Mouse (Mus musculus) MEL (cell line): ENCODE data around the gene Zkscan17.

Experiments used
- CHD2 ChIP-seq: IDR thresholded peaks from 2 replicates; pipeline ENCODE4 v1.6.1; 2011; ENCODE audit warnings: low read length, improper control_type of control experiment
- CTCF ChIP-seq, 3 experiments: IDR thresholded peaks in 2 of 3; conservative IDR thresholded peaks in 1 of 3; 2 replicates each; pipeline ENCODE4 v1.5.1; 2011 to 2012; ENCODE audit warnings: low read length in 3 of 3, low read depth in 2 of 3, mild to moderate bottlenecking in 2 of 3, improper control_type of control experiment in 1 of 3, inconsistent platforms in 1 of 3, mixed read lengths in 1 of 3, moderate library complexity in 1 of 3; ENCODE audit not compliant: control insufficient read depth in 1 of 3, insufficient read depth in 1 of 3, poor library complexity in 1 of 3, severe bottlenecking in 1 of 3
- ELF1 ChIP-seq: IDR thresholded peaks from 2 replicates; pipeline ENCODE4 v1.6.1; 2014; ENCODE audit warnings: low read depth, mild to moderate bottlenecking, inconsistent platforms, low read length, improper control_type of control experiment, moderate library complexity
- EP300 ChIP-seq, 2 experiments: IDR thresholded peaks; 2 replicates each; pipeline ENCODE4 v1.6.1; 2011; ENCODE audit warnings: improper control_type of control experiment in 2 of 2, low read length in 2 of 2, low read depth in 1 of 2, mild to moderate bottlenecking in 1 of 2
- GABPA ChIP-seq: IDR thresholded peaks from 2 replicates; pipeline ENCODE4 v1.6.1; 2012; ENCODE audit warnings: low read depth, mild to moderate bottlenecking, inconsistent platforms, low read length, improper control_type of control experiment, moderate library complexity
- JUND ChIP-seq: IDR thresholded peaks from 2 replicates; pipeline ENCODE4 v1.6.1; 2011; ENCODE audit warnings: low read depth, mild to moderate bottlenecking, improper control_type of control experiment, low read length
- MAX ChIP-seq: IDR thresholded peaks from 2 replicates; pipeline ENCODE4 v1.6.1; 2011; ENCODE audit warnings: low read length, improper control_type of control experiment
- MEF2A ChIP-seq: IDR thresholded peaks from 2 replicates; pipeline ENCODE4 v1.6.1; 2014; ENCODE audit warnings: low read depth, mild to moderate bottlenecking, inconsistent platforms, low read length, improper control_type of control experiment; ENCODE audit not compliant: poor library complexity, insufficient replicate concordance, severe bottlenecking; ENCODE audit errors: extremely low read depth
- NRF1 ChIP-seq: IDR thresholded peaks from 2 replicates; pipeline ENCODE4 v1.6.1; 2014; ENCODE audit warnings: low read depth, mild to moderate bottlenecking, inconsistent platforms, low read length, improper control_type of control experiment, moderate library complexity; ENCODE audit not compliant: poor library complexity, insufficient read depth, severe bottlenecking
- POLR2A ChIP-seq, 2 experiments: IDR thresholded peaks; 2 replicates each; pipeline ENCODE4 v1.6.1; 2011 to 2012; ENCODE audit warnings: low read length in 2 of 2, mild to moderate bottlenecking in 2 of 2, control low read depth in 1 of 2, improper control_type of control experiment in 1 of 2, low read depth in 1 of 2, moderate library complexity in 1 of 2; ENCODE audit not compliant: control insufficient read depth in 1 of 2, insufficient read depth in 1 of 2, poor library complexity in 1 of 2
- TBP ChIP-seq: IDR thresholded peaks from 2 replicates; pipeline ENCODE4 v1.8.0; 2011; ENCODE audit warnings: low read depth, low read length, improper control_type of control experiment
- TCF12 ChIP-seq: IDR thresholded peaks from 2 replicates; pipeline ENCODE4 v1.6.1; 2014; ENCODE audit warnings: low read depth, mild to moderate bottlenecking, inconsistent platforms, low read length, improper control_type of control experiment, moderate library complexity
- USF1 ChIP-seq: IDR thresholded peaks from 2 replicates; pipeline ENCODE4 v1.6.1; 2014; ENCODE audit warnings: low read depth, mild to moderate bottlenecking, inconsistent platforms, low read length, improper control_type of control experiment, moderate library complexity

- TF ChIP-seq TBP (no peak), EP300 (IDR thresholded peaks at IDR 0.05; ENCODE audit: low read depth in 1 of 2, low read length in 2 of 2) (no peak), CHD2 (no peak), JUND (no peak), POLR2A (IDR thresholded peaks at IDR 0.05; ENCODE audit: control insufficient read depth in 1 of 2, insufficient read depth in 1 of 2, low read depth in 1 of 2, low read length in 2 of 2, poor library complexity in 1 of 2) (no peak), CTCF (IDR thresholded peaks at IDR 0.05 in 2 of 3, conservative IDR thresholded peaks at IDR 0.05 in 1 of 3; ENCODE audit: control insufficient read depth in 1 of 3, insufficient read depth in 1 of 3, low read depth in 2 of 3, low read length in 3 of 3, poor library complexity in 1 of 3, severe bottlenecking in 1 of 3) (no peak), USF1 (no peak), NRF1 (no peak), TCF12 (no peak), MAX (no peak), ELF1 (no peak), GABPA (no peak), MEF2A (no peak)
Observed at GRCm38 (mm10) chr11:59540123-59540522, 13.6 kb upstream of the Zkscan17 start.
